Mouse (Mus musculus) hindbrain, embryonic 12.5 days (tissue): ENCODE measurements around the gene Ralgps1. TPM values are rescaled to one million over a fixed set of nuclear protein-coding genes. Genes with fewer than 3 reads are reported as not detected.

Source experiments
- ATAC-seq: fragments of 200-750 bp; cut with Nextera tagmentation; 2 replicates; pipeline ENCODE4 v1.8.0; 2017; ENCODE audit warnings: moderate TSS enrichment; ENCODE audit not compliant: low FRiP score
- H3K27ac ChIP-seq: fragments of 300-500 bp; sonication (generic); 2 replicates; pipeline ENCODE4 v1.5.1; 2016; ENCODE audit warnings: mild to moderate bottlenecking
- H3K27me3 ChIP-seq: fragments of 300-500 bp; sonication (generic); 2 replicates; pipeline ENCODE4 v1.6.1; 2016; ENCODE audit warnings: mild to moderate bottlenecking
- H3K36me3 ChIP-seq: fragments of 300-500 bp; sonication (generic); 2 replicates; pipeline ENCODE4 v1.6.1; 2016; ENCODE audit warnings: mild to moderate bottlenecking
- H3K4me1 ChIP-seq: fragments of 300-500 bp; sonication (generic); 2 replicates; pipeline ENCODE4 v1.6.1; 2016
- H3K4me2 ChIP-seq: fragments of 300-500 bp; sonication (generic); replicated peaks from 2 replicates; pipeline ENCODE4 v1.6.1; 2016; ENCODE audit warnings: mild to moderate bottlenecking
- H3K4me3 ChIP-seq: fragments of 300-500 bp; sonication (generic); 2 replicates; pipeline ENCODE4 v1.5.1; 2016; ENCODE audit warnings: mild to moderate bottlenecking
- H3K9ac ChIP-seq: fragments of 300-500 bp; sonication (generic); 2 replicates; pipeline ENCODE4 v1.6.1; 2016; ENCODE audit warnings: mild to moderate bottlenecking, moderate library complexity
- H3K9me3 ChIP-seq: fragments of 300-500 bp; sonication (generic); replicated peaks from 2 replicates; pipeline ENCODE4 v1.6.1; 2016; ENCODE audit warnings: mild to moderate bottlenecking
- WGBS: fragments of 180-500 bp; shearing (Covaris S2); methylation state at CpG from one replicate; pipeline ENCODE4 v1.1.7; 2016; 5-methylcytosine and 5-hydroxymethylcytosine counted together
- polyA plus RNA-seq: library from polyadenylated mRNA; unstranded; fragments of >200 nt; fragmentation: Nextera tagmentation; extraction: Ambion mirVana; gene quantifications from 2 replicates; pipeline ENCODE4 v1.2.1, GENCODE M21; 2016

Gene Ralgps1
- polyA plus RNA-seq, 1 experiment from 2014 or later = 29.0 TPM

- Histone ChIP-seq H3K9ac (no peak overlapping the region), H3K4me1 (no peaks in the 10 kb centered on the region), H3K36me3 (peaks cover 20% of the 10 kb centered on the region; the same call in 1 of the 2 replicates), H3K27ac (no peak overlapping the region), H3K27me3 (no peaks in the 10 kb centered on the region), H3K4me2 (no peak overlapping the region), H3K9me3 (no peaks in the 10 kb centered on the region), H3K4me3 (no peak overlapping the region)
- 27% methylated on average over 5 of the region's 5 CpGs for WGBS
- peak; percentile 55; the same call in 1 of the 2 replicates for ATAC-seq
Measured at GRCm38 (mm10) chr2:33154751-33155372, 216.4 kb downstream of the Ralgps1 start.

DNA sequence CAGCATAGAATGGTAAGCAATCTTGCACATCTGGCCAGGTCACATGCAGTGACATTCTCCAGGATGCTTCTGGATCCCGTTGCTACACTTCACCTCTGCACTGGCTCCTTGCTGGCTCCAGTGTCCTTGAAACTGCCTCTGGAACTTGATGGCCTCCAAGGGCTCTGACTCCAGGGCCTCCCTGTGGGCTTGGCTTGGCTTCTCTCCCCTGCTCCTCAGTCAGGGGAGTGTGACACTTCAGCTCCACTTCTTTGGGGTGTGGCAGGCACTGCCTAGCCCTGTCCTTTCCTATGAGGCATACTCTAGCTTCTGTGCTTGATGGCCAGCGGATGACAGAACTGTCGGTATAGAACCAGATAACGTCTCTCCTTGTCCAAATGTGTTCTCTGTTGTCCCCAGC is 224.3 kb downstream of the Ralgps1 start:
- Histone ChIP-seq H3K9me3 (no peaks in the 10 kb centered on the region), H3K36me3 (peaks cover 19% of the 10 kb centered on the region; the same call in 1 of the 2 replicates), H3K27me3 (no peaks in the 10 kb centered on the region), H3K4me1 (no peaks in the 10 kb centered on the region), H3K27ac (no peak overlapping the region), H3K4me3 (no peak overlapping the region), H3K9ac (no peak overlapping the region), H3K4me2 (no peak overlapping the region)
- WGBS = 88% methylated on average over 4 of the region's 4 CpGs
- ATAC-seq = no peak

DNA sequence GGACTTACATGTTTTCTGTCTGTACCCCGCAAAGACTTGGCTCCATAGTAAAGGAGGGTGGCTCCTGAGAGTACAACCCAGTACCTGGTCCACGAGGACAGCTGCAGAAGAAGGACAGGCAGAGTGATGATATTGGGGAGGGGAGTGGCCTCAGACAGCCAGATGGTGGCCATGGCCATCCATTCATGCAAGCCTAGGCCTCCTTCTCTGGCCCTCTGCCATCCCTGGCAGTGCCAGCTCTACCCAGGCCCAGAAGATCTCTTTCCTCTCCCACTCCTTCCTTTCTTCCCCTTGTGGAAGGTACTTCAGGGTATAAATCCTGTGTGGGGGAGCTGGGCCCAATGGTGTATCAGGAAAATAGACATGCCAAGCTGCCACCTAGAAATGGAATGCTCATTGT is 228.0 kb downstream of the Ralgps1 start:
- no peak overlapping the region for H3K4me3 ChIP-seq
- H3K27me3 ChIP-seq = no peaks in the 10 kb centered on the region
- no peak overlapping the region for H3K4me2 ChIP-seq
- no peak overlapping the region for H3K27ac ChIP-seq
- no peak for ATAC-seq
- no peak overlapping the region for H3K9ac ChIP-seq
- no peaks in the 10 kb centered on the region for H3K9me3 ChIP-seq
- 85% methylated on average over 2 of the region's 2 CpGs for WGBS
- no peaks in the 10 kb centered on the region for H3K4me1 ChIP-seq
- peaks cover 19% of the 10 kb centered on the region; the same call in 1 of the 2 replicates for H3K36me3 ChIP-seq

GRCm38 (mm10) chr2:33138491-33138890 is 232.8 kb downstream of the Ralgps1 start:
- H3K27me3 ChIP-seq = peaks cover 3% of the 10 kb centered on the region; the same call in 1 of the 2 replicates
- WGBS = 82% methylated on average over 2 of the region's 2 CpGs
- ATAC-seq = no peak
- no peak overlapping the region for H3K4me3 ChIP-seq
- H3K4me2 ChIP-seq = no peak overlapping the region
- H3K4me1 ChIP-seq = no peaks in the 10 kb centered on the region
- 0 out of 2 replicates have a peak, but pooled peaks cover 15% of the 10 kb centered on the region for H3K36me3 ChIP-seq
- no peaks in the 10 kb centered on the region for H3K9me3 ChIP-seq
- no peak overlapping the region for H3K27ac ChIP-seq
- H3K9ac ChIP-seq = no peak overlapping the region

DNA sequence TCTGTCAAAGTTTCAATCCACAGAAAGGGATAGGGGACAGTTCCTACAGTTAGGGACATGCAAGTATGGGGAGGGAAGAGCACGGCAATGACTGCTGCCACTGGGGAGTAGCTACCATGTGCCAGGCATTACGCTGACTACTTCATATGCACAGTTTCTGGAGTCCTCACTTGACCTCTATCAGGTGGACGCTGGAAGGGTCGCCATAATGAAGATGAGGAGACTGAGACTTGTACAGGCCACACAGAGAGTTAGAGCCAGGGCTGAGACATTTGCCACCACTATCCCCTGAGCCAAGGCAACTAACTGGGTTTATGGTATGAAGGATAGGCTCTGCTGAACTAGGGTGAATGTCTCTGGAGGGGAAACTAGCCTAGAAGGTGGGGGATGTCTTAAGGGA is 233.6 kb downstream of the Ralgps1 start:
- no peaks in the 10 kb centered on the region for H3K9me3 ChIP-seq
- H3K27ac ChIP-seq = no peak overlapping the region
- 0 out of 2 replicates have a peak, but pooled peaks cover 15% of the 10 kb centered on the region for H3K36me3 ChIP-seq
- H3K4me2 ChIP-seq = no peak overlapping the region
- no peak overlapping the region for H3K4me3 ChIP-seq
- no peak overlapping the region for H3K9ac ChIP-seq
- 95% methylated on average over 4 of the region's 4 CpGs for WGBS
- H3K27me3 ChIP-seq = peaks cover 8% of the 10 kb centered on the region
- ATAC-seq = no peak
- no peaks in the 10 kb centered on the region for H3K4me1 ChIP-seq

GRCm38 (mm10) chr2:33137244-33137643 is 234.0 kb downstream of the Ralgps1 start:
- Histone ChIP-seq H3K27me3 (peaks cover 13% of the 10 kb centered on the region), H3K36me3 (0 out of 2 replicates have a peak, but pooled peaks cover 15% of the 10 kb centered on the region), H3K4me2 (no peak overlapping the region), H3K4me1 (no peaks in the 10 kb centered on the region), H3K27ac (no peak overlapping the region), H3K4me3 (no peak overlapping the region), H3K9ac (no peak overlapping the region), H3K9me3 (no peaks in the 10 kb centered on the region)
- ATAC-seq = no peak
- 87% methylated on average over 9 of the region's 9 CpGs for WGBS

GRCm38 (mm10) chr2:33136366-33136765 is 234.9 kb downstream of the Ralgps1 start:
- Histone ChIP-seq H3K27ac (no peak overlapping the region), H3K36me3 (0 out of 2 replicates have a peak, but pooled peaks cover 15% of the 10 kb centered on the region), H3K9me3 (no peaks in the 10 kb centered on the region), H3K27me3 (peaks cover 14% of the 10 kb centered on the region), H3K9ac (no peak overlapping the region), H3K4me1 (peaks cover 4% of the 10 kb centered on the region; the same call in 1 of the 2 replicates), H3K4me2 (no peak overlapping the region), H3K4me3 (no peak overlapping the region)
- 86% methylated on average over 6 of the region's 6 CpGs for WGBS
- no peak for ATAC-seq

DNA sequence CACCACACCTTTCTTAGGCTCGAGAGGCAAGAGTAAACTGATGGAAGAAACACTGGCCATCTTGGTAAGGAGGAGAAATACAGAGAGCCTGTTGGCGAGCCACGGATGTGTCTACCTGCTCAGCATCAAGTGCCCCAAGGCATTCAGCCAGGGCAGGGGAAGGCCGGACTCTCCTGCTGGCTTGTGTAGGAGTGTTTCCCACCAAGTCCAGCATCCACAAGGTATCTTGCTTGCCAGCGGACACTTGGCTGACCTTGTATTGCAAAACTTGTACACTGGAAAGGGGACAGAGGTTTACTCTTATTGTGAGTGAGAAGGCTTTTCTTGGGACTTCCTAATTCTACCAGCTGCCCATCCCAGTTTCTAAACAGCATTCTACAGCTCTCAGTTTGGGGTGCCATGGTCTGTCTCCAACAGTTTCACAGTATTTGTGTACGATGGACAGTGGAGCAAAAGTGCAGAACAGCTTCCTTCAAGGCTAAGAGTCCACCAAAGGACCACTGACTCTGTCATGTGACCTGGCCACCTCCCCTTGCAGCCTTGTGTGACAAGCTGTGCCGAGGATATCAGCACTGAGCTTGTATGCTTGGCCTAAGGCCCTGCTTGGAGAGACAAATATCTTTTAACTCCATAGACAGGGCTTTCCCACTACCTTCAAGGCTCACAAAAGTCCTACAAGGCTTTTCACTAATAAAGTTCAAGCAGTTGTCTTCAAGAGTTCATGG is 236.4 kb downstream of the Ralgps1 start:
- Histone ChIP-seq H3K27ac (no peak overlapping the region), H3K4me2 (no peak overlapping the region), H3K4me1 (peaks cover 8% of the 10 kb centered on the region), H3K9ac (no peak overlapping the region), H3K9me3 (no peaks in the 10 kb centered on the region), H3K27me3 (peaks cover 14% of the 10 kb centered on the region), H3K4me3 (no peak overlapping the region), H3K36me3 (0 out of 2 replicates have a peak, but pooled peaks cover 15% of the 10 kb centered on the region)
- WGBS = 80% methylated on average over 7 of the region's 7 CpGs
- no peak for ATAC-seq

- WGBS = 5% methylated on average over 7 of the region's 7 CpGs
Measured at GRCm38 (mm10) chr2:33132306-33132705, 239.0 kb downstream of the Ralgps1 start.

GRCm38 (mm10) chr2:33131500-33132092 is 239.7 kb downstream of the Ralgps1 start, which contains the start of gene Garnl3:
Gene Garnl3 (minus strand): TSS chr2:33131654.
- H3K4me3 ChIP-seq = peak within 1 kb of the TSS; percentile 66
- H3K9ac ChIP-seq = peak within 1 kb of the TSS; percentile 72; the same call in 1 of the 2 replicates
- H3K27me3 ChIP-seq = peaks cover 23% of the 10 kb centered on the region
- peak; percentile 62 for ATAC-seq
- peaks cover 17% of the 10 kb centered on the region for H3K4me1 ChIP-seq
- 0 out of 2 replicates have a peak, but pooled peaks cover 4% of the 10 kb centered on the region for H3K36me3 ChIP-seq
- H3K4me2 ChIP-seq = peak within 1 kb of the TSS; percentile 97
- H3K27ac ChIP-seq = 0 out of 2 replicates have a peak within 1 kb of the TSS, but pooled peaks have one; percentile 40
- no peaks in the 10 kb centered on the region for H3K9me3 ChIP-seq
- 1% methylated on average over 22 of the region's 22 CpGs for WGBS

More at GRCm38 (mm10) chr2:33132306-33132705, 239.0 kb downstream of the Ralgps1 start:
- Histone ChIP-seq H3K4me1 (peaks cover 17% of the 10 kb centered on the region), H3K4me3 (no peak overlapping the region), H3K9me3 (no peaks in the 10 kb centered on the region), H3K27me3 (peaks cover 24% of the 10 kb centered on the region), H3K27ac (no peak overlapping the region), H3K9ac (no peak overlapping the region), H3K4me2 (no peak overlapping the region), H3K36me3 (0 out of 2 replicates have a peak, but pooled peaks cover 11% of the 10 kb centered on the region)
- no peak for ATAC-seq

- H3K27ac ChIP-seq = 0 out of 2 replicates have a peak overlapping the region, but pooled peaks have one; percentile 40
- H3K9me3 ChIP-seq = no peaks in the 10 kb centered on the region
- H3K4me3 ChIP-seq = peak overlapping the region; percentile 66
- peak overlapping the region; percentile 97 for H3K4me2 ChIP-seq
- peak; percentile 91 for ATAC-seq
- peaks cover 17% of the 10 kb centered on the region for H3K4me1 ChIP-seq
- 0 out of 2 replicates have a peak, but pooled peaks cover under 1% of the 10 kb centered on the region for H3K36me3 ChIP-seq
- H3K27me3 ChIP-seq = peaks cover 21% of the 10 kb centered on the region
- H3K9ac ChIP-seq = peak overlapping the region; percentile 72
- WGBS = under 1% methylated on average over 49 of the region's 55 CpGs
Measured at GRCm38 (mm10) chr2:33130526-33131483, 240.5 kb downstream of the Ralgps1 start.
